Mouse (Mus musculus): Measurements from ENCODE around the gene Fkbp9.

DNA sequence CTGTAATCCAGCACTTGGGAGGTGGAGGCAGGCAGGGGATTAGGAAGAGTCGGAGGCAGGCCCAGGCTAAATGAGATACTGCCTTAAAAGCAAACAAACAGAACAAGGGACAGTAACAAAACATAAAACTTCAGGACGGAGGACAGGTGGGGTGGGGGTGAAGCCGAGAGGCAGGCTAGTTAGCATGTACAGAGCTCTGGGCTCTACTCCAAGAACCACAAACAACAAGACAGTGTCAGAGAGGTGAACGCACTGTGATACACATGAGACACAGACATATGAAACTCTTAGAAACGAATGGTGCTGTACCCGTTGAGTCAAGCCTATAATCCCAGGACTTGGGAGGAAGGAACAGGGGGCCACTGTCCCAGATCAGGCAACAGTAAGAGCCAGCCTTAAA is 72.0 kb downstream of the Fkbp9 start:
- TF ChIP-seq CTCF (IDR thresholded peaks at IDR 0.05; ENCODE audit: extremely low read depth, insufficient read length, insufficient replicate concordance, low read depth, low read length) (no peak), POLR2A (IDR thresholded peaks at IDR 0.05; ENCODE audit: low read depth, low read length) (no peak)

All from small intestine, adult 2 months (tissue).